ENCODE assay signal across 27 mouse cellular contexts in genomic region chrX:164095838-164096237, GRCm38 (mm10). TPM values are rescaled to one million over a fixed set of nuclear protein-coding genes. Genes with fewer than 3 reads are reported as not detected.
"Had no signal": no experiment of that assay in that cellular context is flagged by ENCODE, and none has a peak within 500 bp of the region (broad histone marks: within the 10 kb centered on the region; RNA-seq: fewer than 3 reads in every experiment).

No protein-coding gene starts in this region.

- H3K36me3 ChIP-seq: limb, embryonic 12.5 days; limb, embryonic 15.5 days had no signal

- H3K4me1 ChIP-seq: limb, embryonic 12.5 days; limb, embryonic 15.5 days had no signal

- H3K4me2 ChIP-seq: limb, embryonic 12.5 days; limb, embryonic 15.5 days; midbrain, embryonic 11.5 days had no signal

- H3K27ac ChIP-seq: left cerebral cortex, adult 2 months; limb, embryonic 12.5 days; limb, embryonic 15.5 days; stomach, postnatal 0 days had no signal

- H3K4me3 ChIP-seq: left cerebral cortex, adult 2 months; limb, embryonic 12.5 days; limb, embryonic 15.5 days had no signal

- DNase-seq: kidney, adult 18-20 months; kidney, adult 9 months; kidney, postnatal 14 days; layer of hippocampus, postnatal 36 days; left cerebral cortex, postnatal 4 days; lung, adult 2 months; lung, postnatal 14 days; lung, postnatal 4 days; midbrain, embryonic 14.5 days; right cerebral cortex, postnatal 14 days; right cerebral cortex, postnatal 4 days; thymus, adult 2 months; thymus, postnatal 36 days had no signal

- H3K9ac ChIP-seq: limb, embryonic 12.5 days; limb, embryonic 15.5 days had no signal

- ATAC-seq: inflammation-experienced regulatory T-cells, adult 6 months; intestine, embryonic 16.5 days had no signal

- H3K9me3 ChIP-seq: limb, embryonic 12.5 days; limb, embryonic 15.5 days had no signal

RNA-seq across cellular contexts. Expression of gene Cltrn, which starts 7.2 kb away (rescaled TPM):
- total RNA-seq: layer of hippocampus, postnatal 10 days; layer of hippocampus, postnatal 36 days; left cerebral cortex, adult 2 months; left cerebral cortex, postnatal 10 days; left cerebral cortex, postnatal 4 days; megakaryocyte progenitor cell, adult 5-6 weeks; midbrain, postnatal 0 days had no signal
- polyA plus RNA-seq: inflammation-experienced regulatory T-cells, adult 6 months; large intestine, adult 2 months; limb, embryonic 12.5 days; limb, embryonic 15.5 days; lung, adult 2 months; midbrain, embryonic 11.5 days; midbrain, embryonic 14.5 days; neural tube, embryonic 11.5 days; neural tube, embryonic 14.5 days; thymus, adult 2 months had no signal

RNA-seq across cellular contexts. Expression of gene Ace2, which starts 43.3 kb away (rescaled TPM):
- total RNA-seq: megakaryocyte progenitor cell, adult 5-6 weeks had no signal
- polyA plus RNA-seq: inflammation-experienced regulatory T-cells, adult 6 months; limb, embryonic 12.5 days had no signal
